Mouse (Mus musculus): ENCODE measurements around the gene Hist2h3c1.
"Not testable (repeated sequence)": the region's sequence is repeated elsewhere in the genome, so short reads cannot be mapped to it uniquely, and the experiment has no call there.

Hist2h3c1 gene

DNA sequence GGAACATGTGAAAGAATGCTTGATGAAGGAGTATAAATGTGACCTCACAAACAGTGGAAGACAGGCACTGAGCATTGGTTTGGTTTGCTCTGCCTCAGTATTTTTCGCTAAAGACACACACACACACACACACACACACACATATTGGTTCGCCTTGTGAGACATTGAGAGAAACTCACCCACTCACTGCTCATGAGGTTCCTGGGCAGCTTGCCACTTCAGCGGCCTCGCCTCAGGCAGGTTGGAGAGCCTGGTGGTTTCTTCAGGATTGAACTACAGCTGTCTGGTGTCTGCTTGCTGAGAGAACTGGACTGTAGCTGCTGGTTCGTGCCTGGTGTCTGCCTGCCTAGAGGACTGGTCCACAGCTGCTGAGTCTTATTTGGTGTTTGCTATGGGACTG, 13.7 kb downstream of the Hist2h3c1 start:
- DNase-seq = no peak

DNA sequence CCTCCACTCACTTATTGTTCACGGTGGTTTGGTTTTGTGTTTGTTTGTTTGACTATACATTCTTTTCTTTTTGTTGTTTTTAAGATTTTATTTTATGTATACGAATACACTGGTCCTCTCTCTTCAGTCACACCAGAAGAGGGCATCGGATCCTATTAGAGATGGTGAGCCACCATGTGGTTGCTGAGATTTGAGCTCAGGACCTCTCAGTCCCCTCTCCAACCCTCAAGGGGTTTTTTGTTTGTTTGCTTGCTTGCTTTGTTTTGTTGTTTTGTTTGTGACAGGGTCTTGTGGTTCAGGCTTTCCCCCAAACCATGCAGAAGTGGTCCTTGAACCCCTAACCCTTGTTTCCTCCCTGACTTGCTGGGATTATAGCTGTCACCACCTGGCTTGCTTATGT, 15.1 kb downstream of the Hist2h3c1 start:
- DNase-seq = no peak

DNA sequence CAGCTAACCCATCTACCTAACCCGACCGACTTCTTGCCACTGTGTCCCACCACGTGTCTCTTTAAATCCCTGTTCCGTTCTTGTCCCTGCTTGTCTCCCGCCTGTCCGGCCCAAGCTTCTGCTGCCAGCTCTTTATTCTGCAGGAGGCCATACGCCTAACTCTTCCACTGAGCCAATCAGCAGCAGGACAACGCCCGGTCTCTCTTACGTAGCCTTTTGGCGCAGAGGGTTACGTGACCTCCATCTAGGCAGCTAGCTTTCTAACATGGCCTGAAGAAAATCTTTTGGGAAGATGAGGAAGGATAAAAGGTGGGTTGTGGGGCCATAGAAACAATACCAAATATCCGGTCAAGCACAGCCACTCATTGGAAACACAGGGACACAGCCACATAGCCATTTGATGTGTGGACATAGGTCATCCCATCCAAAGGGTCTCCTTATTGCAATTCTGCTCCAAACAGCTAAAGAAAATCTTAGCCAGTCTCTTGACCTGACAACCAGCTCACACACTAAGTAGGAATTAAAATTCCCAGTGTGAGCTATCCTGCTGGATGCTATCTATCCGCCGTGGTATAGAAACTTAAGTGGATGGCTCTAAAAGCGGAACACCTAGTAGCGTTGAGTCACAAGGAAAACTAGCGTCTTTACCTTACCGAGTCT, 15.9 kb downstream of the Hist2h3c1 start:
- DNase-seq = peak; percentile 88 to 91

DNA sequence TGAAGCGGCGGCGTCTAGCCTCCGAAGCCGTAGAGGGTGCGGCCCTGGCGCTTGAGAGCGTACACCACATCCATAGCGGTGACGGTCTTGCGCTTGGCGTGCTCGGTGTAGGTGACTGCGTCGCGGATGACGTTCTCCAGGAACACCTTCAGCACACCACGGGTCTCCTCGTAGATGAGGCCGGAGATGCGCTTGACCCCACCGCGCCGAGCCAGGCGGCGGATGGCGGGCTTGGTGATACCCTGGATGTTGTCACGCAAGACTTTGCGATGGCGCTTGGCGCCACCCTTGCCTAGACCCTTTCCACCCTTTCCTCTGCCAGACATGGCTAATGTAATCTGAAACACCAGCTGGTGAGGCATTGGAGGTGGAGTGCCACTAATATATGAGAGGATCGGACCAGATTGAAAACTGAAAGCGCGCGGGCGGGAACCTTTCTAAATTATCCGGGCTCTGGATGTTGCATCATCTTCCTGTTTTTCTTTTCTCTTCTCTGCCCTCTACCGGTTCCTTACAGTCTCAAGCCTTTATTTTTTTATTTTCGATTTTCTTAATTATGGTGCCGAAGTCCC, 16.6 kb downstream of the Hist2h3c1 start, which contains the start of gene Hist2h4:
Hist2h4 (minus strand) TSS at position 333 of the 572 bp plus-strand sequence.
- DNase-seq = peak; percentile 93 to 99

DNA sequence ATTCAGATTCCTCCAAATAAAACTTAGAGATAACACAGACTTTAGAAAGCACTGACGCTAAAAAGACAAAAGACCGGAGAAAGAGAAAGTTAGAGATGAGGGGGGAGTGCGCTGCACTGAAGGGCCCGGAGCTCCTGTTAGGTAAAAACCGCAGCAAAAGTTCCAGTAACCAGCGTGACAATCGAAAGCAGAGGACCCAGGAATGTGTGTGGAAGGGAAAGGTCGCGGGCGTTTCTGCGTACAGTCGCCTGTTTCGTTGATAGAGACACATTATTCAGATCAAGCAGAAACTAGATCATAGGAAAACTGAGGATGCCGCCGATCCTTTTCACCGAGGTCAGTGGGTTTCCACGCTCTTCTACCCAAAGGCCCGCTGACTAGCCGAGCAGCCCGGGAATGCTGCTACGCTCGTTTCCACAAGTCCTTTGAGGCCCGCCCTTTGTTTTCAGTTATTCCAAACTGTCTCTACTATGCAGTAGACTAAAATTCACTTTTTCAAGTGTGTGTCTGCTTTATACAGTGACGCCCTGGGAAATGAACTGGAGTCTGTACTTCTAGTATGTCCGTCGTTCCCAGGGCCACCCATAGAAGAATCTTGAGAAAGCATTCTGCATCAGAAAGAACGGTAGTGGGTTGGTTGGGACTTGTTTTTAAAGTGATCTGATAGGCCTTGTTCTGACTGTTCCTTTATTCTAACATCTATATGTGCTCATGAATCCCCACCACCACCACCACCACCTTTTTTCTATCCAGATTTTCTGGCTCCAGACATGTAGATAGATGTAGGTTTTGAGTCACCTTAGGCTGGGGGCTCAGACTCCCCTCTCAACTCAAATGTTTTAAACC, 17.3 kb downstream of the Hist2h3c1 start:
- peak; percentile 36 to 62 for DNase-seq

DNA sequence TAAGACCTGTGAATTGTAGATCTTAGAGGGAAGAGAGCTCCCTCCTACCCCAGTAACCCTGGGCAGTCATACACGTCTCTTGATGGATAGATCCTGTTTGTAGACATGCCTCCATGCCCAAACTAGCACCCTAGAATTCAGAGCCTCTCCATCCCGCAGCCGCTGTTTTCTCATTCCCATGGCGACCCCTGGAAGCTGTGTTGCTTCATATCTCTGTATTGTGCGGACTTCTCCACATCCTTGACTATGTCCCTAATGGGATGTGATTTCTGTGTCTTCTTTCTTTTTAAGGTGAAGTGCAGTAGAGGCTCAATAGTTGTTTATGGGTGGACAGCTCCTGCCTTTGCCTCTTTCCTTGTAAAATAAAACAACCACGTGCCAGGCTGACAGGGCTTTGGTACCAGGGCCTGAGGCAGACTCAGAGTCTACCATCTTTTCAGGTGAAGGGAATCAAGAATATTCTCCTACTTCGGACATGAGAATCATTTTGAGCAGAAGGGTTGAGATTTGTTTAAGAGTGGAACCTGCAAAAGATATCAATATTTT, 18.0 kb downstream of the Hist2h3c1 start:
- DNase-seq = no peak

DNA sequence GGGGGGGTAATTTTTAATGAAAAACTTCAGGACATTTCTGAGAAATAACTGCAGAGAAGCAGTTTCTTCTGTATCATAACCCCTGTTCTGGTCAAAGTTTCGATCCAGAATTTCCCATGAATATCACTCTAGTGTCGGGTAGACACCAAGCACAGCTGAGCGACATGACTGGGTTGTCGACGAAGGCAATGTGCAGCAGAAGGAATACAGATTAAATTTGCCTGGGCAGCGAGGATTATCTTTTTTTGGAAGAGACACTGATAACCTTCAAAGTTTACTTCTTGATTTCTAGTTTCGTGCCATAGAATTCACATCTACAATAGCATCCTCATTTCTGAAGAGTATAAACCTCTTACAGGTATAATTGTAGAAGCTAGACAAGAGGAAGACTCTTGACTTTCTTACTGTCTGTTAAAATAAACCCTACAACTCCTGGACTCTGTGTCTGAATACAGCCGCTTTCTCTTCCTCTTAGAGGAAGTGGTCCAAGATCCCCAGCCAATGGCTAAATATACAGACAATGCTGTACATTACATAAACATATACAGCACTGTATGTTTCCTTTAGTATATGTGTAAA, 19.7 kb downstream of the Hist2h3c1 start:
- no peak for DNase-seq

DNA sequence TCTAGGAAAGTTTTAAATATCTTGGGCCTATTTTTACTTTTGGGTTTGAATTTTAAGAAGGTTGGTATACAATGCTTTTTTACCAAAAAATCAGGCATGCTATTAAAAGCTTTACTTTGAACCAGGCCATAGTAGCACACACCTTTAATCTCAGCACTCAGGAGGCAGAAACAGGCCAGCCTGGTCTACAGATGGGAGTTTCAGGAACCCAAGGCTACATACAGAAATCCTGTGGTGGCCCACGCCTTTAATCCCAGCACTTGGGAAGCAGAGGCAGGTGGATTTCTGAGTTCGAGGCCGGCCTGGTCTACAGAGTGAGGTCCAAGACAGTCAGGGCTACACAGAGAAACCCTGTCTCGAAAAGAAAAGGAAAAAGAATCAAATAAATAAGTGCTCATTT, 21.1 kb downstream of the Hist2h3c1 start:
- no peak for DNase-seq

DNA sequence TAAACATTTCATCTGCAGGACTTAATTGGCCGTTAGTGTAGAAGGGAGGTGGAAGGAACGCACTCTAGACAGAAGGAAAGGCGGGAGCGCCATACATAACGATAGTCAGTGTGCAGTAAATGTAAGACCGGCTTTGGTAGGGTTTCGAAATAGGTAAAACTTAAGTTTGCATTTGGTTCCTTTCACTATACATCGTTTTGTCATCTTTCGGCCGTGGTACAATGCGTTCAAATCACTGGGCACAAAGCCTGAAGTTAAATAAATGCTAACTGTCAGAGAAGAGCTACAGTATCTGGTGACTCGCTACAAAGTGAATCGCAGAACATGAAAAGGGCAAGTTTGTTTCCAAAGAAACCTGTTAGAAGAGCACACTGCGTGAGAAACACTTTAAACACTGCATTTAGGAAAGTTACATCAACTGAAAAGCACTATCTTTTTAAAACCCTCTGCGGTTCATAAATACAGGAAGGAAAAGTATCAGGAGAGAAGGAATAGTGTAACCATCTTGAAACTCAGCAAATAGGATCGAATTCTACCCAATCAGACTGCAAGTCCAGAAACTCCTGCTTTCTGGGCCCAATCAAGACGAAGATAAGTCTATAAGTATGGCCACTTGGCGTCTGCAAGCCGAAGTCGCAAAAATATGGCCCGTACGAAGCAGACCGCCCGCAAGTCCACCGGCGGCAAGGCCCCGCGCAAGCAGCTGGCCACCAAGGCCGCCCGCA, 21.7 kb downstream of the Hist2h3c1 start, which contains the start of gene Hist2h3b:
Hist2h3b (plus strand) TSS at position 604 of the 725 bp plus-strand sequence.
- DNase-seq = peak; percentile 78 to 84

DNA sequence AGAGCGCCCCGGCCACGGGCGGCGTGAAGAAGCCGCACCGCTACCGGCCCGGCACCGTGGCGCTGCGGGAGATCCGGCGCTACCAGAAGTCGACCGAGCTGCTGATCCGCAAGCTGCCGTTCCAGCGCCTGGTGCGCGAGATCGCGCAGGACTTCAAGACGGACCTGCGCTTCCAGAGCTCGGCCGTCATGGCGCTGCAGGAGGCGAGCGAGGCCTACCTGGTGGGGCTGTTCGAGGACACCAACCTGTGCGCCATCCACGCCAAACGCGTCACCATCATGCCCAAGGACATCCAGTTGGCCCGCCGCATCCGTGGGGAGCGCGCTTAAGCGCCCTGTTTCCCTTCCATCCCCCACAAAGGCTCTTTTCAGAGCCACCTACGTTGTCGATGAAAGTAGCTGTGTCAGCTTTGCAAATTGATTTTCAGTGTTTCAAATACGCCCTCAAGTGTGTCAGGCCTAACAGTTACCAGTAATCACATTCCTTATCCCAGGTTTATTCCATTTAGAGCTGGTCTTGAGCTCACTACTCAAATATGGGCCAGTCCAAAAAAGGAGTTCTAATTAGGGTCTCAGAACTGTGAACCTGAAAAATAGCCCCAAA, 22.4 kb downstream of the Hist2h3c1 start:
- not testable (repeated sequence) for DNase-seq

DNA sequence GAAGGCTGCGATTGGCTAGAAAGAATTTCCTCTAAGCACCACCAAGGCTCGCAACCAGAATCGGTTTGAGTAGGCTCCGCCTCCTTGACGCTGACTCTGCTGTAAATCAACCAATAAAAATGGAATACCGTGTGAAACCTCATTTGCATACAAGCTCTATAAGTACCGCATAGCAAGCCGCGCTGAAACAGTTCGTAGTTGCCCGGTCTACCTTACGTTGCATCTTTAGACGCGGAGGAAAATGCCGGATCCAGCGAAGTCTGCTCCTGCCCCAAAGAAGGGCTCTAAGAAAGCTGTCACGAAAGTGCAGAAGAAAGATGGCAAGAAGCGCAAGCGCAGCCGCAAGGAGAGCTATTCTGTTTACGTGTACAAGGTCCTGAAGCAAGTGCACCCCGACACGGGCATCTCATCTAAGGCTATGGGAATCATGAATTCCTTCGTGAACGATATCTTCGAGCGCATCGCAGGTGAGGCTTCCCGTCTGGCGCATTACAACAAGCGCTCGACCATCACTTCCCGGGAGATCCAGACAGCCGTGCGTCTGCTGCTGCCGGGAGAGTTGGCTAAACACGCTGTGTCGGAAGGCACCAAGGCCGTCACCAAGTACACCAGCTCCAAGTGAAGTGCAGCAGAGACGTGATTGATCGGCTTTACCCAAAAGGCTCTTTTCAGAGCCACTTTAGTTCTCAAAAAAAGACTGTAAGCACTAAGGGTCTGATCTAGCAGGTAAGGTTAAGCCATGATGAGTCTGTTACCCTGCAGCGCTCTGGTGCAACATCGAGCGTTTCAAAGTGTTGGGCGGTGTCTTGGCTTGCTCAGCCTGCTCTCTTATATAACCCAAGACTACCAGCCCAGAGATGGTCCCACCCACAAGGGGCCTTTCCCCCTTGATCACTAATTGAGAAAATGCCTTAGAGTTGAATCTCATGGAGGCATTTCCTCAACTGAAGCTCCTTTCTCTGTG, 23.3 kb downstream of the Hist2h3c1 start, which contains the start of gene Hist2h2bb:
Hist2h2bb (plus strand) TSS at position 242 of the 964 bp plus-strand sequence.
- DNase-seq = peak; percentile 87 to 95

DNA sequence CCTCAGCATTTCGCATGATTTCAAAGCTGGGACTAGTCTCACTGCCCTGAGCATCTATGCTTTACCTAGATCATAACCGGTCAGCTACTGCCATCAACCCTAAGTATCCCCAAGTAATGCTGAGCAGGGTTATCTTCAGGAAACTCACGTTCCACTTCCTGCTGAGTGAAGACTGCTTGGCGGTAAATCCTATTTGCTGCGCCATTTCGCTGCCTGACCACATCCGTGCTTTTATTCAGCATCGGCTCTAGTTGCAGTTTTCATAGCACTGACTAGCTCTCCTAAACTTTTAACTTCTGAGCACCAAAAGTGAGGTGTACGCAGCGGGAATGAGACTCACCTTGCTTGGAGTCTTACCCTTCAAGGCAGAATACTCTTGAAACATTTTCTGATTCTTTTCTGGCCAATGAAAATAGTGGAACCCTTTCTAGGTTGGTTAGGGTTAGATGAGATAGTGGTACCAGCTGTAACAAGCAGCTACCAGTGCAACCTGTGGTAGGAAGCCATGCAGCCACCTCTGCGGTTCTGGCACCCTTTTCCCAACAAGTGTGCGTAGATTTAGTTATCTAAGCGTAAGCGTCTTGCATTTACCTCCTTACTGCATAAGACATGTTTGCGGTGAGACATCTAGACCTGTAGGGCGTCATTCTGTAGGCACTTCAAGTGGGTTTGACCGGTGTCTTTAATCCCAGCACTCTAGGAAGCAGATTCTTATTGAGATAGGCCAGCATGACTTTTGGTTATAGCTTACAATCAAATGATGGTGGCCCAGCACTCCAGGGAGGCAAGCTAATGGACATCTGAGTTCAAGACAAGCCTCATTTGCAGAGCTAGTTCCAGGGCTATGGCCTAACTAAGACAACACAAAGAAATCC, 27.3 kb downstream of the Hist2h3c1 start:
- DNase-seq = no peak

DNA sequence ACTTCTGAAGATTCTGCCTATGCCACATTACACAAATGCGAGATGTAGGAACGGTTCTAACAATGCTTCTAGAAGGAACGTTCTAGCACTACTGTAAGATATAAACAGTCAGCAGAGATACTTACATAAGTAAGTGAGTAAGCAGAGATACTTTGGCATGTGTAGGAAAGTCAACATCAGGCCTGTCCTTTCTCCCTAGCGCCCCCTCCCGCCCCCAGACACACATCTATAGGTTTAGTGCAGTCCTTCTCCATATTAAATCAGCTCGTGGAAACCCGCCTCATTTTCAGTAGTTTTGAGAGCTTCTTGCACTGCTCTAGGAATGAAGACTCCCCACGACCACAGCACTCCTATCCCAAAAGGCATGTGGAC, 30.9 kb downstream of the Hist2h3c1 start:
- peak in 1 of 2 experiments; percentile 32 for DNase-seq

DNA sequence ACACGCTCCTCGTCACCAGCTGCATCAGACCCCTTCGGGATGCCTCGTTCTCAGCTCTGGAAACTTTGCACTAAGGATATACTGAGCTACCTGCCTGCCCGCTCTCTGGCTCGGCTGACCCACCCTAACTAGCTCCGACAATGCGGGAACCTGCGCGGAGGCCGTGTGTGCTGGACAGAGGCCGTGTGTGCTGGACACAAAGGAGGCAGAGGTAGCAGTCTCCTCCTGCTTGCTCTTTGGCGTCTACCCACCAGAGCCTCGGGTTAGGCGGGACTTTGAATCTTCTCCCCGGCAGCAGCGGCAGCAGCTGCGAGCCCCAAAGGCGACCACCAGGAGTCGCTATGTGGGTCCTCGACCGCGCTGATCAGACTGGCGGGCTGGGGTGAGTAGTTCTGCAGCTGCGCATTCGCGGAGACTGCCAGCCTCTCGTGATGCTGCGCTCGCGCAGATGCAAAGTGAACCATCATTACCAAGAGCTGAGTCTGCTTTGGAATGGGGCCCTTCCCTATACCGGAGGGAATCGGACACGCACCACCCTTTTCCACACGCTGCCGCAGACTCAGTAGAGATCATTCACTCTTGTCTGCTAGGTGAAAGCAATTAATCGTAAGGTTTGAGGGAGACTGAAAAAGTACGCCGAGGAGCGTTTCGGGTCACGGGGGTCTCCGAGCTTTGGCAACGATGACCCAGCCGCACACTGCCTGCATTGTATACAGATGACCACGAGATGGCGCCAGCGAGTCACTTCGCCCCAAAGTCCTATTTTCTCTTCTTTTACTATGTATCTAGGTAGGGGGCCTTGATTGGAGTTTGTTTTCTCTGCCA, 31.5 kb downstream of the Hist2h3c1 start:
- DNase-seq = peak; percentile 88

DNA sequence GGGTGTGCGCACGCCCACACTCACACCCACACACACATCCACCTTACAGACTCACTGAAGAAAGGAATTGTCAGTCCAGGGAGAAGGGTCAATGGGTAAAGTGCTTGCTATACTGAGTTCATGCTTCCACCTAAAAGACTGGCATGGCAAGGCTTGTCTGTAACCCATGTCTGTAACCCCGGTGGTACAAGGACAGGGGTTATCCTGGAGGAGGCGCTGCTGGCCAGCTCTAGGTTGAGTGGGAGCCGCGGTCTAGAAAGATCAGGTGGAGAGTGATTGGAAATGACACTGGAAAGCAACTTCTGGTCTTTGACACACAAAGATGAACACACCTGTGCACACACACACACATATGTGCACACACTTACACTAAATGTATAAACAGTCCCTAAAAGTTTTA, 34.2 kb downstream of the Hist2h3c1 start:
- no peak for DNase-seq

DNA sequence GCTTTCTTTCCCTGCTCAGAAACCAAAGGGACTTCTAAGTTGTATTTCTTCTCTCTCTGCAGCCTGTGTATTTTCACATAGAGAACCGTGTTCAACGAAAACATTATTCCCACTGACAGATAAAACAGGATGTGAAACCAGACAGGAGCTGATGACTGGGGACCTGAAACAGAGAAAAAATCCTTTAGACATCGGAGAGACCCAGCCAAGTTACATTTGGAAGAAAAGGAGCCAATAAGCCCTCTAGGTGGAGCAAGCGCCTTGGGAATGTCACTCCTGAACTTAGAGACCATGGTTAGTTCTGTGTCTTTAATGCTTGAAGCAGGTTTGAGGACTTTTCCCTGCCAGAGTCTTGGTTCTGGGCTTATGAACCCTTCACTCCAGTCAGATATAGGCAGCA, 38.0 kb downstream of the Hist2h3c1 start:
- DNase-seq = no peak

DNA sequence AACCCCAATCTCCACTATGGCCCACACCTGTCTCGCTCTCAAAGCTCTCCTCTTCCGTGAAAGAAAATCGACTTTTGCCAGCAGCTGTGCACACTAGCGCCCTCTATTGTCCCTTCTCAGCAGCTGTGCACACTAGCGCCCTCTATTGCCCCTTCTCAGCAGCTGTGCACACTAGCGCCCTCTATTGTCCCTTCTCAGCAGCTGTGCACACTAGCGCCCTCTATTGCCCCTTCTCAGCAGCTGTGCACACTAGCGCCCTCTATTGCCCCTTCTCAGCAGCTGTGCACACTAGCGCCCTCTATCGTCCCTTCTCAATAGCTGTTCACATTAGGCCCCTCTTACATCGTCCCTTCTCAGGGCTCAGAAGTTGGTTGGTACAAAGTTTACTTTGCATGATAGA, 40.8 kb downstream of the Hist2h3c1 start:
- not testable (repeated sequence) for DNase-seq

DNA sequence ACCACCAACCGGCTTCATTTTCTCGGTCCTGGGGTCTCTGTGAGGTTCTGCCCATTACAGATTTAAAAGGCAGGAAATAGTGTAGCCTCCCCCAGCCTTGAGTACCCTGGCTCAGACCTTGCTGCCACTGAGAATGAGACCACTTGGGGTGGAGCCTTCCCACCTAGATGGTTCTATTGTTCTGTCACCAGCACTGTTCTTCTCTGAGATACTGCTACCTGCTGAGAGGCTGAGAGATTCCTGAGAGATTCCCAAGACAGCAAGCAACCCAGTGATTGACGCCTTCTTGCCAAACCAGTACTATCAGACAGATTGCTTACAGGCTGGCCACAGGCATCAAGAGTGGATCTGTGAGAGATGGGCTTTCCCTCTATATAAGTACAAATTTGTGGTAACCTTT, 42.7 kb downstream of the Hist2h3c1 start:
- DNase-seq = no peak

DNA sequence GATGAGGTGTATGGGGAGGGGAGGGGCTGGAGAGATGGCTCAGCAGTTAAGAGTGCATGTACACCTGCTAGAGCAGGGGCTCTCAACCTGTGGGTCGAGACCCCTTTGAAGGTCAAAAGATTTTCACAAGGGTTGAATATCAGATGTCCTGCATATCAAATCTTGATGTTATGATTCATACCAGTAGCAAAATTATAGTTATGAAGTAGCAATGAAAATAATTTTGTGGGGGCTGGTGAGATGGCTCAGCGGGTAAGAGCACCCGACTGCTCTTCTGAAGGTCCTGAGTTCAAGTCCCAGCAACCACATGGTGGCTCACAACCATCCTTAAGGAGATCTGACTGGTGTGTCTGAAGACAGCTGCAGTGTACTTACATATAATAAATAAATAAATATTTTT, 44.2 kb downstream of the Hist2h3c1 start:
- DNase-seq = not testable (repeated sequence)

Measured in cerebellum, postnatal 36 days (tissue).